Mouse (Mus musculus): ENCODE data around the gene Nprl2.
A peak's percentile ranks its signal among the peaks of the same experiment; 100 is the strongest.

Nprl2 gene

DNA sequence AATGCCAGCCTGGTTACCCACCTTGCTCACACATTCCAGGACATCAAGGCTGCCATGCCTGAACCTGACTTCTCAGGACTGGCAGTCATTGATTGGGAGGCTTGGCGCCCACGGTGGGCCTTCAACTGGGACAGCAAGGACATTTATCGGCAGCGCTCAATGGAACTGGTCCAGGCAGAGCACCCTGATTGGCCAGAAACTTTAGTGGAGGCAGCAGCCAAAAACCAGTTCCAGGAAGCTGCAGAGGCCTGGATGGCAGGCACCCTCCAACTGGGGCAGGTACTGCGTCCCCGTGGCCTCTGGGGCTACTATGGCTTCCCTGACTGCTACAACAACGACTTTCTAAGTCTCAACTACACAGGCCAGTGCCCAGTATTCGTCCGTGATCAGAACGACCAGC is 35.8 kb downstream of the Nprl2 start:
- no peak for DNase-seq

DNA sequence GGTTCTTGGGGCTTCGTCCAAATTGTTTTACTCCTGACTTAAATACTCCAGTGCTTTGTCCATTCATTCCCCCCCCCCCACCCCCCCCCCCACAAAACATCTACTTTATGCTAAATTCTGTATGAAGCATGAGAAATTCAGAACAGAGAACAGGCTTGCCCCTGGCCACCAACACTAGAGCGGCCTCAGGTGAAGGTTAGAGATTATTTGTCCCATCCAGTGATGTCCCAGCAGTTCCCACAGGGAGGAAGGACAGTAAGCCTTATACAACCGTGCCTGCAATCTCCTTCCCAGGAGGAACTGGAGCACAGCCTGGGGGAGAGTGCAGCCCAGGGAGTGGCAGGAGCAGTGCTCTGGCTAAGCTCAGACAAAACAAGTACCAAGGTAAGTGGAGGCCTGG is 36.6 kb downstream of the Nprl2 start, which contains the start of gene Naa80:
Naa80 (plus strand) TSS at position 301 of the 400 bp plus-strand sequence.
- no peak for DNase-seq

- DNase-seq: peak; percentile 46 to 52
Measured at GRCm38 (mm10) chr9:107579023-107579900, 37.2 kb downstream of the Nprl2 start.

DNA sequence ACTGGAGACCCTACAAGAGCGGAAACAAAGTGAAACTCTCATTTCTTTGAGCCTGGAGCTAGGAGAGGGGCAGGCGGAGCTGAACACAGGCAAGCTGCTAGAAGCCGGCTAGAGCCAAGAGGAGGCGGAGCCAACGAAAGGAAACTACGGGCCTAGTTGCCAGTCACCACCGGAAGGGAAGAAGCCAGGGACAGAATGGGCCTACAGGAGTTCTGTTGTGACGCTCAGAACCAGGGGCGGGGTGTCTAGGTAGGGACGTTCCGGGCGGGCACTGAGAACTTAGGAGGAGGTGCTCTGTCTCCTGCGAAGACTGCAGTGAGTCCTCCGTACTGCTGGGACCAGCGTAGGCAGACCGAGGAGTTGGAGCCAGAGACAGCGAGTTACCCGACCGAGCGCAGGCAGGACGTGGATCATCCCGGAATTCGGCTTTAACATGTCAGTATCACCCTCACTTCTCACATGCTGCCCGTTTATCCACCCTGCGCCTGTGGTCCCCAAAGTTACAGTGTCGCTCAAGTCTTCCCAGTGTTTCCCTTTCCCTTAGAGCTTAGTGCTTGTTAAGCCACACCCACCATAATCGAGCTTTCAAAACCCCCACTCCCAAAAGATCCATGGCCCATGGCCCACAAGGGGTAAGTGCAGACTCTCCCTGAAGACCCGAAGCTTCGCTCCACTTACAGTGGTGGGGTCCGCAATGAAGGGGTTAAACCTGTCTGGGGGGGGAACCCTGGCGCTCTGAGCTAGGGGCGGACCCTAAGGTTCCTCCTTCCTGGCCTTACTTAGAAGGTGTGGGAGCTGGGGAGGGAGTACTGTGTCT is 38.7 kb downstream of the Nprl2 start, which contains the start of gene Hyal3:
Hyal3 (plus strand) TSS at position 318 of the 817 bp plus-strand sequence.
- DNase-seq: peak; percentile 85

DNA sequence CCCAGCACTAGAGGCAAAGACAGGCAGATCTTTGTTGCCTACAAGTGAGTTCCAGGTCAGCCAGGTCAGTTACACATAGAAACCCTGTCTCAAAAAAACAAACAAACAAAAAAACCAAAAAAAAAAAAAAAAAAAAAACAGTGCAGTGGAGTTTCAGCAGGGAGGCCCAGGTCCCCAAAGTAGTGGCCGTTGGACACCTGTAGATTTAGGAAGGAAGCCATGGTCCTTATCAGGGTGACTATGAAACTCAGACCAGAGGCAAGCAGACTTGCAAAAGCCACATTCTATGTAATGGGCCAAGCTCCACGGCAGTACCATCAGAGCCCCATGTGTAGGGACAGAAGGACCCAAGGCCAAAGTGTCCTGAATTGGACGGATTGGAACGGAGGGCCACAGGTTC is 39.6 kb downstream of the Nprl2 start:
- DNase-seq: no peak

GRCm38 (mm10) chr9:107582509-107583062 is 40.6 kb downstream of the Nprl2 start:
- DNase-seq: no peak

GRCm38 (mm10) chr9:107583174-107583573 is 41.1 kb downstream of the Nprl2 start:
- no peak for DNase-seq

GRCm38 (mm10) chr9:107586504-107586903 is 44.5 kb downstream of the Nprl2 start:
- no peak for DNase-seq

DNA sequence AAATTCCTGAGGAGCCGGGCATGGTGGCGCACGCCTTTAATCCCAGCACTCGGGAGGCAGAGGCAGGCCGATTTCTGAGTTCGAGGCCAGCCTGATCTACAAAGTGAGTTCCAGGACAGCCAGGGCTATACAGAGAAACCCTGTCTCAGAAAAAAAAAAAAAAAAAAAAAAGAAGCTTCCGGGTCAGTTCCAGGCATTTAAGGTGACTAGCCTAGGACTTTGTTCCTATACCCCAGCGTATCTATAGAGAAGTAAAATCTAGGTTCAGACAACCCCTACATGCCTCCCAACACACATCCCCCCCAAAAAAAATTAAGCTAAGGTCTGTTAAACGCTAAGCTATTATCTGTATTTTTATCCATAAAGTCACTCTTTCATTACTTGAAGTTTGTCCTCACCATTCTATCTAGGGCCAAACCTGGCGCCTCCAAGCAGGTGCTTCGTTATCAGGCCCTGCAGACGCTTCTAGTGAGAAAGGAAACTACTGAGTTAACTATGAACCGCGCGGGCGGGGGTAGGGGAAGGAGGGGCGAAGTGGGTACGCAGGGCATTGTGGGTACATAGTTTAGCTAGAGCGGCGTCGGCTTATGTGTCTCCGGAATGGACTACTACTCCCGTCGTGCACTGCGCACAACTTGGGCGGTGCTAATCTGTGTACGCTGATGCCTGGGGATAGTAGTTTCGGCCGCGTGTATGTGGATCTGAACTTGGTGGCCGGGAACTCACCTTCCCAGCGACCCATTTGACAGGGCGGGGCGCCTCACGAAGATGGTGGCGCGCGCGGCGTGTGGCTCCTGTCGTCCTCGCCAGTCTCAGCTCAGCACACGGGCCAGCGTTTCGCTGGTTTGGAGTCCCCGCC is 45.2 kb downstream of the Nprl2 start, which contains the start of gene Ifrd2:
Ifrd2 (plus strand) TSS at position 669 of the 859 bp plus-strand sequence.
- peak; percentile 96 for DNase-seq

DNA sequence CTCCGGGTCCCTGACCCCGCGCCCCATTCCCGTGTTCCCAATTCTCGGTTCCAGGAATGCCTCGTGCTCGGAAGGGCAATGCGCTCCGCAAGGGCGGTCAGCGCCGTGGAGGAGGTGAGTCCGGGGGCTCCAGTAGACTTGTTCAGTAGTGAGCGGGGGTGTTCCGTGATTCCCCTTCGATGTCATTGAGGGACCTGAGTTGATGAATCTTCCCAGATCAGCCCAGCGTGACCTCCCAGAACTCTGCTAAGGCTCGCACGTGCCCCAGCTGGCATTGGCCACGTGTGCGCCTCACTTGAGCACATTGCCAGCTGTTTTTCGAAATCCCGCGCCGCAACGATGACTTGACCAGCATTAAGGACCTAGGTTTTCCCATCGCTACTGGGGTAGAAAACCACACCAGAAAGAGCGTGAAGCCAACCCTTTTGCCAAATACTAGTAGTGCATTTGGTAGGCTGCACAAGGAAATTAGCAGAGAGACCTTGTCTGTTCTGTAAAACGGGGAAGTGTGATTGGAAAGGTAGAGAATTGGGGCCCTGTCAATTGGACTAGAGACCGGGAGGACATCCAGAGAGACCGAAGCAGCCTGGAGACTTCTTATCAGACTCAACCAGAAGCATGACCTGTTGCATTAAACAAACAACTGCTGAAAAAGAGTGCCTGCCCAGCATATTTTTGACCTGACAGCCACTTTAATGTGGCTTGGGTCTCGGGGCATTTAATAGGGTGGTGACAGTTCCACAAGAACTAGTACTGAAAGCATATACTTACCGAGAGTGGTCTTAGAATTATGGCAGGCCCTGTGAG is 46.0 kb downstream of the Nprl2 start:
- no peak for DNase-seq

DNA sequence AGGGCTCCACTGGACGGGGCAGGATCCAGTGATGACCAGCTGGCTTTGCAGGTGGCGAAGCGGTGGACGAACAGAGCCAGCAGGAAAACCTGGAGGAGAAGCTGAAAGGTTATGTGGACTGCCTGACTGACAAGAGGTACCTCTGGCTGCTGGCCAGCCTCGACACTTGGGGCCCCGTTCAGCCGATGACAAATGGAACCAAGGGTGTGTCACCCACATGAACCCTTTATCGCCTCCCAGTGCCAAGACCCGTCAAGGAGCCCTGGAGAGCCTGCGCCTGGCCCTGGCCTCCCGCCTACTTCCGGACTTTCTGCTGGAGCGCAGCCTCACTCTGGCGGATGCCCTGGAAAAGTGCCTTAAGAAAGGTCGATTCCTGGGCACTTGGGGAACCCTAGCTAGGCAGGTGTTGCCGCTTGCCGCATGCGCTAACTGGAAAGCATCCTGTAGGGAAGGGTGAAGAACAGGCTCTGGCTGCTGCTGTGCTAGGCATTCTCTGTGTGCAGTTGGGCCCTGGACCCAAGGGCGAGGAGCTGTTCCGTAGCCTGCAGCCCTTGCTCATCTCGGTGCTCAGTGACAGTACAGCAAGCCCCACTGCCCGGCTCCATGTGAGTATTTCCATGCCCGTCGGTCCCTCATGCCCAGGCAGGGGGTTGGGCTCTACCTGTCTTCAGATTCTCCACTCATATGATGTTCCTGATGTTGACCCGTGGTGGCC is 48.2 kb downstream of the Nprl2 start:
- DNase-seq: no peak

- no peak for DNase-seq
Measured at GRCm38 (mm10) chr9:107590773-107591060, 48.7 kb downstream of the Nprl2 start.

DNA sequence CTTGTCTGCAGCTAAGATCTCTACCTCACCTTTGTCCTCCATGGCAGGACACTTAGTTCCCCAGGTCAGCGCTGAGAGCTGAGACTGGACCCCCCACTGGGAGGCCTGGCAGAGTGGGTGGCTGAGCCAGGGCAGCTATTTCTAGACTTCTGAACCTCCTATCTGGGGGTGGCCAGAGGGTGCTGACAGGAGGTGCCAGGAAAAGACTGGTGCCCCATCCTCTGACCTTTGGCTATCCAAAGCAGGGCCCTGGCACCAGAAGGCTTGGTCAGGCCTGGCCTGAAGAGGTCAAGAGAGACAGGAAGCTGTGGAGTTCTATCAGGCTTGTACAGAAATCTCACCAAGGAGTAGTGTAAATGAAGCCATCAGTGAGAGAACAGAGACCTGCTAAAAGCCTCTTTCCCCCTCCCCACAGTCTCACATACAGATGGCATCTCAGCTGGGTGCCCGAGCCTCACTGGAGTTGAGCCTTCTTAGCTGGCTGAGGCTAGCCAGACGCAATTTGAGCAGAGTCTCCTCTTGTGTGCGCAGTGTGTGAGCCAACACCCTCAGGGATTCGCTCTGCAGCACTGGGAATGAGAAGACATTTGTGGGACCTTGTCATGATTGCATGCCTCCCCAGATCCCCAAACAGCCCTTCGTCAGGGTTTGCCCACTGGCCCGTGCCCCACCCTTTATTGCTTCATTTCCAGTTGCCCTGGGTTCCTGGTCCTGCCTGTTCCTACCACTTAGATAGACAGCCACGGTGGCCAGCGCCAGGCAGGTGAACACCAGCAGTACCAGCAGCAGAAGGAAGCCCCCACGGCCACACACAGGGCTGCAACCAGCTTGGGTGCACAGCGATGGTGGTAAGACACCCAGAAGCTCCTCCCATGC is 51.3 kb downstream of the Nprl2 start:
- DNase-seq: peak; percentile 86 to 88

- DNase-seq: no peak
Measured at GRCm38 (mm10) chr9:107594281-107595062, 52.4 kb downstream of the Nprl2 start.

All from cerebellum, postnatal 36 days (tissue).